Mouse (Mus musculus) thymus, adult 2 months (tissue): ENCODE data around the gene Plekhb2.

ENCODE experiments used
- CTCF ChIP-seq: fragments of 200-500 bp; IDR thresholded peaks from 2 replicates; pipeline ENCODE4 v1.5.1; 2012; ENCODE audit warnings: mild to moderate bottlenecking, control low read depth, low read length, moderate library complexity, borderline replicate concordance; ENCODE audit not compliant: control insufficient read depth, poor library complexity, insufficient read depth; ENCODE audit errors: extremely low read depth
- POLR2A ChIP-seq: fragments of 200-500 bp; IDR thresholded peaks from 2 replicates; pipeline ENCODE4 v1.6.1; 2012; ENCODE audit warnings: mild to moderate bottlenecking, low read length, control low read depth, moderate library complexity; ENCODE audit not compliant: control insufficient read depth, poor library complexity, insufficient read depth; ENCODE audit errors: extremely low read depth

DNA sequence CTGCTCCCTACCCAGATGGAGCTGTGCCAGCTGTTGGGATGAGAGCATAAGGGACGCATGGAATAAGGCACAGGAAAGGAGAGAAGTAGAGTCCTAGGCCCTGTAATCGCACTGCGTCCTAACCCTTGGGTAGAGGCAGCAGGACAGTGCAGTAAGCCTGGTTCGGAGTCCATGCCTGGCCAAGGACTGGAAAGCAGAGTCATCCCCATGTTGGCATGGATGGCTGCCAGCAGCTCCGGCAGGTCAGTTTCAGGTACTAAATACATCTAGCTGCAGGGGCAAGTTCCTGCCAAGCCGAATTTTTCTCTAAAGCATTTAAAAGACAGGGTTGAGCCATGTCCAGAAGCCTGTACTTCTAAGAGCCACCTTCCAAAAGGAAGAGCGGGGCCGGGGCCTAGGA is 41.3 kb upstream of the Plekhb2 start:
- no peak for TF ChIP-seq POLR2A
- no peak for TF ChIP-seq CTCF
